Mouse (Mus musculus): ENCODE measurements at regions not wholly inside any gene's neighbourhood (a gene's known extent, or its start where the extent isn't known, plus 50 kb on each side); places are given as distances from the start of the nearest gene placed in this dataset.
A peak's percentile ranks its signal among the peaks of the same experiment; 100 is the strongest.
"Not testable (repeated sequence)": the region's sequence is repeated elsewhere in the genome, so short reads cannot be mapped to it uniquely, and the experiment has no call there.

DNA sequence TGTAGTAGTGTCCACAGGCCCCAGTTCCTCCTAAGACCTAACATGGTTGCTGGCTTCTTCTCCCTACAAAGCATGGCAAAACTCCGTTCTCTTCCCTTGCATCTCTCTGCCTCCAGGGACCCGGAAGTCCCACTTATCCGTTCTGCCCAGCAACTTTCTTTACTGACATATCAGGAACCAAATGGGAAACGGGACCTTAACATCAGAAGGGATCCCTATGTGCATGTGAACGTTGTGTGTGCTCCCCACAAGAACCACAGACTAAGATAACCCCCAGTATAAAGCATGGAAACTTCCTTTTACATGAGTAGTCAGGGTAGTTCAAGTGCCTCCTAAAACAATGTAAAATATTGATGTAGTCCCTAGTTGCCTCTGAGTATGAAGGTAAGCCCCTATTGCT, 61.6 kb downstream of the Zxdb start:
- DNase-seq (ENCODE audit: low spot score in 2 of 2) = no peak

DNA sequence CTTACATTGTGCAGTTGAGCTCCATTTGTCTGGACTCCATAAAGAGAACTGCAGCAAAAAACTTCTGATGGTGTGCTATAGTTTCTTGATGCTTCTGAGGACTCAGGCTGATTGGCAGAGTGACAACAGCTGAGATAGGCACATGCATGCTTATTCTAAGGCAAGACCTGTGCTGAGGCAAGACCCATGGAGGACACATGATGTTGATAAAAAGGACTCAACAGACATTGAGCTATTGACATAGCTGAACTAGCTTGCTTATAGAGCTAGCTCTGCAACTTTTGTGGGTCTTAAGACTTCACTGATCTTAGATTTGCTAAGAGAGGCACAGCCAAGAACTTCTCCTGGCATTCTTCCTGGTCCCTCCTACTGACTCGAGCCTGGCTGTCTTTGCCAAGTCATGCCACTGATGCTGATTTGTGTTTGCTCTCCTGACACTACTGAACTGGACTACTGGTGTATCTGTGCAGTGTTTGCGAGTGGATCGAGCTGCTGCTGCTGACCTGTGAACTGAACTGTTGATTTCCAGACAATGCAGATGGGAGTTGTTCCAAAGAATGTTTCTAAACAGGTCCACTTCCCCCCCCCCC, 64.1 kb downstream of the Zxdb start:
- no peak for DNase-seq (ENCODE audit: low spot score in 2 of 2)

DNA sequence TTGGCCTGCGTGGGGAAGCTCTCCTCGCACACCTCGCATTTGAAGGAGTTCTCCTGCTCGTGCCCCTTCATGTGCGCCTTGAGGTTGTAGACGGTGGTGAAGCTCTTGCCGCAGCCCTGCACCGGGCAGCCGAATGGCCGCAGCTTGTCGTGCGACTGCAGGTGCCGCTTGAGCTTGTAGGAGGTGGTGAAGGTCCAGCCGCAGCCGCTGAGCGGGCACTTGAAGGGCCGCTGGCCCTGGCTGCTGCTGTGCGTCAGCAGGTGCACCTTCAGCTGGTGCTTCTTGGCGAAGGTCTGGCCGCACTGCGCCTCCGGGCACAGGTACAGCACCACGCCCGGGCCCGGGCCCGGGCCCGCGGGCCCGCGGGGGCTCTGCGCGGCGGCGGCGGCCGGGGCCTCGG, 72.5 kb downstream of the Zxdb start:
- DNase-seq (ENCODE audit: low spot score in 2 of 2) = not testable (repeated sequence)

DNA sequence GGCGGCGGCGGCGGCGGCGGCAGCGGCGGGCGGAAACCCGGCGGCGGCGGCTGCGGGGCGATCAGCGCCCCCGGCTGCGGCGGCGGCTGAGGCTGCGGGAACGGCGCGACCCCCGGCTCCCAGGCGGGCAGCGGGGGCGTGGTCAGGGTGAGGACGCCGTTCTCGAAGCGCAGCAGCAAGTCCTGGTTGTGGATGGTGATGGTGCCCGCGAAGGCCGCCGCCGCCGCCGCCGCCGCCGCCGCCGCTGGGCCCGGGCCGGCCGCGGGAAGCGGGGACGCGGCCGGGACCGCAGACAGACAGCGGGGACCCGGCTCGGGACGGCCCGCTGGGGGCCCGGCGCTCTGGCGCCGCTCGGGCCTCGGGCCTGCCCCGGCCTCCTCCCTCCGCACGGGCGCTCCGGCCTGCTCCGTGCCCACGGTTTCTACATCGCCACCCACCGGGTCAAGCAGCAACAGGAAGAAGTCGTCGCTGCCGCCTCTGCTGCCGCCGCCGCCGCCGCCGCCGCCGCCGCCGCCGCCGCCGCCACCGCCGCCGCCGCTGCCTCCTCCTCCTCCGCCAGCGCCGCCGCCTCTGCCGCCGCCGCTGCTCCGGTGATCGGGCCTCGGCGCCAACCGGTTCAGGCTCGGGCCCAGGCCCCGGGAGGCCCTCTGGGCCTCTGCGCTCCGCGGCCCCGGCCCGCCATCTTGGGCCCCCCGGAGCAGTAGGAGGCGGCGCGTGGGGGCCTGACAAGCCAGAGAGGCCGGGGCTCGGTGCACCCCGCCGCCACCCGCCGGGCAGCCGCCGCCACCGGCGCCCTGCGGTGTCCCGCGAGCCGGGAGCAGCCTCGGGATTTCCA, 73.2 kb downstream of the Zxdb start:
- not testable (repeated sequence) for DNase-seq (ENCODE audit: low spot score in 2 of 2)

DNA sequence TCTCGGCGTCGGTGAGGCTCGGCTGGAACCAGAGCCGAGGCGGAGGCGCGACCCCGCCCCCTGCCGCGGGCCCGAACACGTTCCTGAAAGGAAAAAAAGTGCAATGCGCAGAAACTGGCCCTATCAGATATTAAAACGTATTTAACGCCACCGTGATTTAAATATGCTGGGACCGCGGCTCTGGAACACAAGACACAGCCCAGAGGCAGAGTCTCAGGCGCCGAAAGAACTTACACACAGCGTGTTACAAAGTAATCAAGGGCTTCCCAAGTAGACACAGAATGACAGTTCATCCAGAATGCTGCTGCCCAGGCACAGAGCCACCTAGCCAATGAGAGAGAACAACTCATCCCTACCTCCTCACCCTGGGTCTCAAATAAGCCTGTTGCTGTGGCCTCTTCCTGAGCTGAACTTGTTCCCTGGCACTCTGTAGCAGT, 73.8 kb downstream of the Zxdb start:
- not testable (repeated sequence) for DNase-seq (ENCODE audit: low spot score in 2 of 2)

DNA sequence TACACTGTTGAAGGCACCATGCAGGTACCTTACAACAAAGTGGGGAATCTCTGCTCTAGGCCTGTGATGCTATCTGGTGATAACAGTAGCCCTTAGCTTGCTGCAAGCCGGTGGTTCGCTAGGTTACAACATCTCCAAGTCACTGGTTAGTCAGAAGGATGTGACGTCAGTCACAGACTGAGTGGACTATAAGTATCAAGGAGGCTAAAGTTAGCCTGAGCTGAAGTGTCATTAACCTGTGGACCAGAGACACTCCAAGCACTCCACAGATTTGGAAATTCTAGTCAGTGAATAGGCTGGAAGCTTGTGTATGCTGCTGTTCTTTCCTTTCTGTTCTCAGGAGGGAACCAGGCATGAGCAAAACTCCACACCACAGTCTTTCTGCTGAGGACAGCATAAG, 88.4 kb downstream of the Zxdb start:
- not testable (repeated sequence) for DNase-seq (ENCODE audit: low spot score in 2 of 2)

DNA sequence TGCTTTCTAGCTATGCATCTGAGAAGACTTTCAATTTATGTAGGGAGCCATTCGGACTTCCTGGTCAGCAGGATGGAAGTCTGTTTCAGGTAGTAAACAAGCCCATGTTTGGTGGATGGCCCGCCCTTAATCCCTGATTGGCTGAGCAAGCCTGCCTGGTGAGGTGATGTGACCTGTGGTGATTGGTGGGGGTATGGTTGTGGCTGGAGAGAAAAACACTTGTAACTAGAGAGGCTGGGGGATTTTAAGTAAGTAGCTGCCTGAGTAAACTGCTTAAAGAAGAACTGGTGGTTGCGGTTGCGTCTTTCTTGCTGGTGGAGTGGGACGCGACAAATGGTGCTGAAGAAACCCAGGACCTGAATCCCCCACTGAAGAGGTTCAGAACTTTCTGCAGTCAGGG, 103.2 kb downstream of the Zxdb start:
- DNase-seq (ENCODE audit: low spot score in 2 of 2) = not testable (repeated sequence)

DNA sequence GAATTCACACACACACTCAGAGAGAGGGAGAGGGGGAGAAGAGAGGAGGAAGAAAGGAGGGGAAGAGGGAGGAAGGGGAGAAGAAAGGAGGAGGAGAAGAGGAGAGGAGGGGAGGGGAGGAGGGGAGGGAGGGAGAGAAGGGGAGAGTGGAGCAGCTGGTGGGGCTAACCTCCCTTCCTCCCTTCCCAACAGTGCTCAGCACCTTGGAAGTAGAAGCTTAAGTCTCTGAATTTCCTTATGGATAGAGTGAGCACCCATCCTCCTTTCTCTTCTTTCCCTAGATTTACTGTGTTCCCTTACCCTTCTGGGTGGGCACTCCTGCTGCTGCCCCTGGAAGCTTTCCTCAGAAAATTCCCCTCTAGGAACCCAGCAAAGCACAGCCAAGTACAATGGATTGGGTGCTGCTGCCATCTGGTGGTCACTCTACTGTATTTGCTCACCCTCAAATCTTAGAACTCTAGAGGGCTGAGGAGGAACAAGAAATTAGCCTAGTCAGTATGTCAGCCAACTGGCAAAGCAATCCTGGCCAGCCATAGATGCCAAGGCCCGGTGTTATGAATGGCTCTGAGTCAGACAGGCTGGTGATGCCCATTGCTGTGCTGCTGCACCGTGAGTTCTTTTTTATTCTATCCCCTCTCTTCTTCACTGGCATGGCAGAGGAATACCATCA, 119.9 kb downstream of the Zxdb start:
- DNase-seq (ENCODE audit: low spot score in 2 of 2) = not testable (repeated sequence)

DNA sequence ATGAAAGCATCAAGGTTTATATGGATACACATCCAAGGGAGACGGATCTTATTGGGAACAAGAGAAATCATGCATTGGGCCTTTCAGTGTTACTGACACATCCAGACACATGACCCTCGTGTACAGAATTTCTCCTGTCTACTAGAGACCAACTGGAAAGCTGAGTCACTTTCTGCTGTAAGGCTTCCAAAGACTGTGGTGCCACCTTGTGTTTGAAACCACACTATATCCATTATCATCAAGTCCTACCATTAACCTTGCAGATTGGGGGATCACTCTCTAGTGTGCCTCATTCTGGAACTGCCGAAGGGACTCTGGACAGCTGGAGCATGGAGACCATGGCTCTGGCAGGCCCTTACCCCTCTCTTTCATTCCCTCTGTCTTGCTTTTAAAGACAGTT, 125.2 kb downstream of the Zxdb start:
- DNase-seq (ENCODE audit: low spot score in 2 of 2) = not testable (repeated sequence)

DNA sequence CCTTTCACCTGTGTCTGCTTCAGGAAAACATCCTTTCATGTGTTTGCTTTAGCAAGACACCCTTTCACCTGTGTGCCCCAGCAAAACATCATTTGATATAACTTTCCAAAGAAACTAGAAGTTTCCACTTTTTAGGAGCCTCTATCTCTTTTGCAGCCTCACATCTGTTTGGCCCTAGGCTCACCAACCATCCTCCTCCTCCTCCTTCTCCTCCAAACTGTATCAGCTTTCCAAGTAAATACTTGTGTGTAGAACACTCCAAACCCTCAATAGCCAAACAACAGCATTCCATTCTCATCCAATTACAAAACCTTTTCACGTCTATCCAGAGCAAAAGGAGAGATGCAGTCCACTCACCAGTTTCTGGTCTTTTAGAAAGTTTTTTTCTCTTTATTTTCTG, 133.1 kb downstream of the Zxdb start:
- DNase-seq (ENCODE audit: low spot score in 2 of 2) = no peak

DNA sequence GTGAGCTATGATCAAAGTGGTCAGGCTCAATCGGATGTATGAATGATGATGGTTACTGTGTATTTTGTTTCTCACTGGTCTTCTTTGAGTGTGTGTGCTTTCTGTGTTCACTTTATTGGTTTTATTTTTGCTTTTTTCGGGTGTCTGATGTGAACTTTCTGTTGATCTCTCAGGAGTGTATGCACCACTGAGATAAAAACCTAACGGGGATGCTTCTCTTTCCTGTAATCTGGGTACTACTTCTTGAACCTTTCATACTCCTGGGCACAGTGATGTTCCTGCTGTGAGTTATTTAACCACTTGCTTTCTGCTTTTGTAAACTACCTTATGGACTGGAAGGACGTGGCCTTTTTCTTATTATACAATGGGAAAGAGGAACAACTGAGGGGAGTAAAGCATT, 133.6 kb downstream of the Zxdb start:
- no peak for DNase-seq (ENCODE audit: low spot score in 2 of 2)

DNA sequence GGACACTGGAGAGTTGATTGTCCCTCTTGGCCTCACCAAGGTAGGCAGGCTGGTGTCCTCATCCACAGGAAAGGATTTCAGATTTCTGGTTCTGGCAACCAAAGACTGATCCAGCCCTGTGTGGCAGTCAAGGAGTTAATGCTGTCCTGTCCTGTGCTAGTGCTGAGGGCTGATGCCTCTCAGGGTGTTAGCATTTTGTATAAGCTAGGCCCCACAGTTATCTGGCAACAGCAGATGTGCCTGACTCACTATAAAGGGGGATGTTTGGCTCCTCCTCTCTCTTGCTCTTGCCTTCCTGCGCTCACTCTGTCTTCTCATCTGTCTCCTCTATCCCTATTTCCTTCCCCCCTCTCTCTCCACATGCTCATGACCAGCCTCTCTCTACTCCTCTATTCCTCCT, 138.8 kb downstream of the Zxdb start:
- peak; percentile 24 to 55 for DNase-seq (ENCODE audit: low spot score in 2 of 2)

DNA sequence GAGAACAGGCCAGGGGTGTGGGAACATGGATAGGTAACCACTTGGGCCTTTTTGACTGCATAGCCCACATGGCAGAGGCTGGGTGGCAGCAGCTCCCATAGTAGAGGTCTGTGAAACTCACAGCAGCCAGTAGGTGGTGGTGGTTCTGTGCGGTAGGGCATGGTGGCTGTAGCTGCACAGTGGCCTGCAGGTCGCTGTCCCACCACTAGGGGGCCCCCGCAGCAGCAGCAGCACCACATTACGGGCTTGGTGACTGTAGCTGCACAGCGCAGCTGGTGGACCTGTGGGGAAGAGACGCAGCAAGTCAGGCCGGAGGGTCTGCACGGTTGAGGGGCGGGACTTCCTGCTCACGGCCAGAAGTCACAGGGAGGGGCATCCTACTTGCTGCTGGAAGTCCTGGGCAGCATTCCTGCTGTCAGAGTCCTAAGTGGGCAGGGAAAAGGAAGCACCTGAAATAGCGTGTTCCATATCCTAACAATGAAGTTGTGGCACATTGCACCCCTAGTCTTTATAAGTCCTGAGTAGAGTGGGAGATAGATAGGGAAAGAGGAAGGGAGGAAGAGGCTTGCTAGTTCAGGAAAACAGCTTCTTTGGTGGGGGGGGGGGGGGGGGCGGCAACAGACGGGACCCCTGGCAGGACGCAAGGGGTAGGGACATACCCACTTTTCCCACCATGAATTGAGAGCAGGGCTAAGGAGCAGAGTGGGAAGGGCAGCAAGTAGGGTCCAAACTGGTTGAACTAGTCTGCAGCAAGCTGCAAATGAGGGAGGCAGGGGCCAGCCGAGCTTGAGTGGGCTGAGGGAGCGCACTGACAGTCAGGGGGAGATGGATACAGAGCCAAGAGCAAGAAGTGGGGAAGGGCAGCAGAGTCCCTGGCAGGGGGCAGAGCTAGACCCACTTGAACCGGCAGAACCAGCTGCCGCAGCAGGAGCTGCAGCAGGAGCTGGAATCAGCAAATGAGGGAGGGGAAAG, 141.4 kb downstream of the Zxdb start:
- peak; percentile 85 for DNase-seq (ENCODE audit: low spot score in 2 of 2)

DNA sequence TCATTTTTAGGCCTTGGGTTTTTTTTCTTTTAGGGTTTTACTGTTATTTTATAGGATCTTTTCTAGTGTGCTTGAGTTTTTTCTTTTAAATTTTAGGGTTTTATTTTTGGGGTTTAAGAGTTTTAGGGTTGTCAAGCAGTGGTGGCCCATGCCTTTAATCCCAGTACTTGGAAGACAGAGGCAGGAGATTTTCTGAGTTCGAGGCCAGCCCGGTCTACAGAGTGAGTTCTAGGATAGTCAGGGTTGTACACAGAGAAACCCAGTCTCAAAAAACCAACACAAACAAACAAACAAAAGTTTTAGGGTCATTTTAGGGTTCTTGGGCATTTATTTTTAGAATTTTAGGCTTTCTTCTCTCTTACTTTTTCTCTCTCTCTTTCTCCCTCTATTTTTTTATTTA, 142.9 kb downstream of the Spin4 start:
- not testable (repeated sequence) for DNase-seq (ENCODE audit: low spot score in 2 of 2)
